Mouse (Mus musculus): ENCODE measurements at regions not wholly inside any gene's neighbourhood (a gene's known extent, or its start where the extent isn't known, plus 50 kb on each side); places are given as distances from the start of the nearest gene placed in this dataset.
"Not testable (repeated sequence)": the region's sequence is repeated elsewhere in the genome, so short reads cannot be mapped to it uniquely, and the experiment has no call there.

DNA sequence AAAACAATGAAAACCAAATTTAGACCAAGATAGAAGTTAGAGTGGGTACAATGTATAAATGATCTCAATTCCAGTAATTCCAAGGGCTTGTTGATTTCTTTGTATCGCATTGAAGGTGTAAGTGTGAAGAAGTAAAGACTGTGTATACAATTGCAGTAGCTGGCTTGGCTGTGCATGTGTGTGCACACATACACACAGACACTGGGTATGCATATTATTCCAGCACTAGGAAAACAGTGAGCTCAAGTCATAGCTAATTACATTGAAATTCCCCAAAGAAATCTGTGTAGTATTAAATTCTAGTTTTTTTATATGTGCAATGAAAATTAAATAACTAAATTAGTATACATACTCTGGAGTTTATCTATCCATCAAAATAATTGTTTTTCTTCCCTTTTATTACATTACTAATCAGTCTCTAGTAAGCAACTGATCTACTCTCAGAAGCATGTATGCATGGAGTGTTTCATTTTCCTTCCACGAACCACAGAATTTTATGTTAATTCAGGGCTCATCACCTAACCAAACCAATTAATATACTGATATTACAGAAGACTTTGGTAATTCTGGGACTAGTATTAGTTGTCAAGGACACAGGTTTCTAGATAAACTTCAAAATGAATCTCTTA lies 56.5 kb downstream of the Gm8797 start:
- ATAC-seq (replicated peaks in 1 of 2; ENCODE audit: insufficient read depth in 1 of 2, low FRiP score in 2 of 2, low TSS enrichment in 1 of 2, low read depth in 1 of 2, poor library complexity in 2 of 2, severe bottlenecking in 2 of 2) = no peak

DNA sequence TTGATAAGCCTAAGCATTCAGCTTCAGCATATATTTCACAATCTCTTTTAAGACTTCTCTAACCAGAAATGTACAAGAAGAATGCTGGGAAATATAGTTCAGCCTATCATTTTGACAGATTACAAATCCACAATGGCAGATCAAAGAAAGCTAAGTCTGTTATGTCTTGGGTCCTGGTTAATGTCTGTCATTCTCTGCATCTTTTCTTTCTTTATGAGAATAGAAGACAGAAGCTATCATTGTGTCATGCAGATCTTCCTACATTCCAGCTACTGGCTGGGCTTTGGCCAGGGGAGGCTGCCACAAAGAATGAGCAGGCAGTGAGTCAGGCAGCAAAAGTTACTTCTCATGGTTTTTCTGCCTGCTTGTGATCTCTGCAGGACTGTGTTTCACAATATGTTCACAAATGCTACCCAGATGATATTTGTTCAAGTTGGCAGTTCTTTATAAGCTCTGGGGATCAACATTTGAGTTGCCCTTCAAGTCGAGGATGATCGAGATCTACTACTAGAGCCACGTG lies 60.5 kb downstream of the Gm8797 start:
- ATAC-seq (replicated peaks in 1 of 2; ENCODE audit: insufficient read depth in 1 of 2, low FRiP score in 2 of 2, low TSS enrichment in 1 of 2, low read depth in 1 of 2, poor library complexity in 2 of 2, severe bottlenecking in 2 of 2) = no peak

- ATAC-seq (replicated peaks in 1 of 2; ENCODE audit: insufficient read depth in 1 of 2, low FRiP score in 2 of 2, low TSS enrichment in 1 of 2, low read depth in 1 of 2, poor library complexity in 2 of 2, severe bottlenecking in 2 of 2) = not testable (repeated sequence)
Observed at GRCm38 (mm10) chr3:5820243-5820642, 69.6 kb downstream of the Gm8797 start.

GRCm38 (mm10) chr3:5860237-5860636 lies 109.6 kb downstream of the Gm8797 start:
- ATAC-seq (replicated peaks in 1 of 2; ENCODE audit: insufficient read depth in 1 of 2, low FRiP score in 2 of 2, low TSS enrichment in 1 of 2, low read depth in 1 of 2, poor library complexity in 2 of 2, severe bottlenecking in 2 of 2) = not testable (repeated sequence)

GRCm38 (mm10) chr3:5870407-5870806 lies 119.8 kb downstream of the Gm8797 start:
- no peak for ATAC-seq (replicated peaks in 1 of 2; ENCODE audit: insufficient read depth in 1 of 2, low FRiP score in 2 of 2, low TSS enrichment in 1 of 2, low read depth in 1 of 2, poor library complexity in 2 of 2, severe bottlenecking in 2 of 2)

DNA sequence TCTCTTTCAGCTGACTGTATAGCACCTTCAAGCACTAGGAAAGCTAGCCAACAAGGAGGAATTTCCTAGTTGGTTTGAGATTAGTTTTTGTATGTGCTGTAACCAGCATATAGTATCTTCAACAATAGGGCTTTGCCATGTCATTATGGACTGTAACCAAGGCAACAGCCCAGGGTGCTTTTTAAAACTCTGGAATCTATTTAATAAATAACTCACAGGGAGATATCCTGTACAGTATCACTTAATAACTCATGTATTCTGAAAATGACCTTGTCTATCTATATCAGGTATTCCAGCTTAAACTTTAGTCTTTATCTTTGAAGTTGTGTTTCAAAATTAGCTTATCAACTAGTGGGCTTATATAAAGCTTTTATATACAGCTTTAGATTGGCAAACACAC lies 128.5 kb downstream of the Gm8797 start:
- no peak for ATAC-seq (replicated peaks in 1 of 2; ENCODE audit: insufficient read depth in 1 of 2, low FRiP score in 2 of 2, low TSS enrichment in 1 of 2, low read depth in 1 of 2, poor library complexity in 2 of 2, severe bottlenecking in 2 of 2)

DNA sequence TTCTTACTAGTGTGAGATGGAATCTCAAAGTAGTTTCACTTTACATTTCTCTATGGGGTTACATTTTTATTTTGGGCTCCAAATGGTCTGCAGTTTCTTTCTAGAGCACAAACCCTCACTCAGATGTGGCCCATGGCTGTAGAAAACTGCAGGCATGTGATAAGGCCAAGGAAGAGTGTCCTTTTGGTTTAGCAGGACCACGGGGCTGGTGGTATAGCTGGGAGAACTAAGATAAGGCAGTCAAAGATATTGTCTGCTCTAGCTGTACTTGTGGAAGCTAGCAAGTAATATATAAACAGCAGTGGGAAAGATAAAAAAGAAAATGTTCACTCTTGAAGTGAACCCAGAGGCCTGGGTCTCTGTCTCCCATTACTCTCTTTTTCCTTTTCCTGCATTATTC lies 166.9 kb downstream of the Gm8797 start:
- ATAC-seq (replicated peaks in 1 of 2; ENCODE audit: insufficient read depth in 1 of 2, low FRiP score in 2 of 2, low TSS enrichment in 1 of 2, low read depth in 1 of 2, poor library complexity in 2 of 2, severe bottlenecking in 2 of 2) = no peak

GRCm38 (mm10) chr3:5950243-5950642 lies 199.6 kb downstream of the Gm8797 start:
- peak in 1 of 2 experiments; percentile 62; a peak in 1 of 4 replicates for ATAC-seq (replicated peaks in 1 of 2; ENCODE audit: insufficient read depth in 1 of 2, low FRiP score in 2 of 2, low TSS enrichment in 1 of 2, low read depth in 1 of 2, poor library complexity in 2 of 2, severe bottlenecking in 2 of 2)

DNA sequence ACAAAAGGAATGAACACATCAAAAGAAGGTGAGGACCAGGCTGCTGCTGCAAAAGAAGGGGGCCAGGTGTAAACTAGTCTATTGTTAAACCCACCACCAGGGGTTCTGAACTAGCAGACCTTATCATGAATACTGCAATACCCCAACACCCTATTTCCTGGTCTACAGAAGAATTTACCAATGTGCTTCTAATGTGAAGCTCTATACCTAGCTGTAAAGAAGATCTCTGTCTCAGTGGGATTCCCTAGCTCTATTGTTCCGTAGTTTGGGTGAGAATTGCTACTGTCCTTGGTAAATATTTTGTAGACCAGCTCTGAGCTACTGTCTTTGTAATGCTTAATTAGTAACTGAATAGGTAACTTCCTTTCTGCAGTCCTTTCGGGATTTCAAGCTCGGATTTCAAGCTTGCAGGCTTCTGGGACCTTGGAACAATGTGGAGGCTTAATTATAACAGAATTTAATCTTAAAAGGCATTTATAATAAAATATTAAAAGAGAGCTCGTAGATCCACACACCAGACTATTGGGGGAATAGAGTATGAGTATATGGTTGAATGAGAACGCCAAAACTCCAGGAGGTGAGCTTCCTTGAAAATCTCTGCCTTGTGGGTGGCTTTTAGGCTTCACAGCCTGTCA lies 238.5 kb downstream of the Gm8797 start:
- ATAC-seq (replicated peaks in 1 of 2; ENCODE audit: insufficient read depth in 1 of 2, low FRiP score in 2 of 2, low TSS enrichment in 1 of 2, low read depth in 1 of 2, poor library complexity in 2 of 2, severe bottlenecking in 2 of 2) = not testable (repeated sequence)

- ATAC-seq (replicated peaks in 1 of 2; ENCODE audit: insufficient read depth in 1 of 2, low FRiP score in 2 of 2, low TSS enrichment in 1 of 2, low read depth in 1 of 2, poor library complexity in 2 of 2, severe bottlenecking in 2 of 2) = no peak
Observed at GRCm38 (mm10) chr3:6004423-6004822, 253.8 kb downstream of the Gm8797 start.

- no peak for ATAC-seq (replicated peaks in 1 of 2; ENCODE audit: insufficient read depth in 1 of 2, low FRiP score in 2 of 2, low TSS enrichment in 1 of 2, low read depth in 1 of 2, poor library complexity in 2 of 2, severe bottlenecking in 2 of 2)
Observed at GRCm38 (mm10) chr3:6018749-6019148, 268.1 kb downstream of the Gm8797 start.

- ATAC-seq (replicated peaks in 1 of 2; ENCODE audit: insufficient read depth in 1 of 2, low FRiP score in 2 of 2, low TSS enrichment in 1 of 2, low read depth in 1 of 2, poor library complexity in 2 of 2, severe bottlenecking in 2 of 2) = not testable (repeated sequence)
Observed at GRCm38 (mm10) chr3:6041325-6041724, 290.7 kb downstream of the Gm8797 start.

GRCm38 (mm10) chr3:6049472-6050045 lies 299.0 kb downstream of the Gm8797 start:
- peak; percentile 80 to 81; a peak in 2 of 4 replicates for ATAC-seq (replicated peaks in 1 of 2; ENCODE audit: insufficient read depth in 1 of 2, low FRiP score in 2 of 2, low TSS enrichment in 1 of 2, low read depth in 1 of 2, poor library complexity in 2 of 2, severe bottlenecking in 2 of 2)

GRCm38 (mm10) chr3:6051901-6052300 lies 301.3 kb downstream of the Gm8797 start:
- no peak for ATAC-seq (replicated peaks in 1 of 2; ENCODE audit: insufficient read depth in 1 of 2, low FRiP score in 2 of 2, low TSS enrichment in 1 of 2, low read depth in 1 of 2, poor library complexity in 2 of 2, severe bottlenecking in 2 of 2)

GRCm38 (mm10) chr3:6083855-6084254 lies 333.2 kb downstream of the Gm8797 start:
- ATAC-seq (replicated peaks in 1 of 2; ENCODE audit: insufficient read depth in 1 of 2, low FRiP score in 2 of 2, low TSS enrichment in 1 of 2, low read depth in 1 of 2, poor library complexity in 2 of 2, severe bottlenecking in 2 of 2) = no peak

DNA sequence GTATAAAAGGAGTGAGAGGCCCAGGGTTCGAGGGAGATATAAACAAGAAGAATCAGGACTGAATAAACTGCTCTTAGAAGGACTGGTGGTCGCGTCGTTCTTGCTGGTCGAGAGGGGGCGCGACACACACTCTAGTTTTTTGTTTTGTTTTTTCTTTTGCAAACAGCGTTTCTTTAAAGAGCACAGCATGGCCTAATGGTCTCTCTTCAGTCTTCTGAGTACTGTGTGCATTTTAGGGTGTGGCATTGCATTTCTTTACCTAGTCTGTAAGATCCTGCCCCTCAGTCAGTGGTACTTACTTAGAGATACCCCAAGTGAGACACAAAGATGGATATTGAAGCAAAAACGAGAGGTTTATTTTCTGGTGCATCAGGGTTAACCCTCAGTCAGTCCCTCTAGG lies 336.7 kb downstream of the Gm8797 start:
- no peak for ATAC-seq (replicated peaks in 1 of 2; ENCODE audit: insufficient read depth in 1 of 2, low FRiP score in 2 of 2, low TSS enrichment in 1 of 2, low read depth in 1 of 2, poor library complexity in 2 of 2, severe bottlenecking in 2 of 2)

- no peak for ATAC-seq (replicated peaks in 1 of 2; ENCODE audit: insufficient read depth in 1 of 2, low FRiP score in 2 of 2, low TSS enrichment in 1 of 2, low read depth in 1 of 2, poor library complexity in 2 of 2, severe bottlenecking in 2 of 2)
Observed at GRCm38 (mm10) chr3:6093931-6094330, 343.3 kb downstream of the Gm8797 start.

DNA sequence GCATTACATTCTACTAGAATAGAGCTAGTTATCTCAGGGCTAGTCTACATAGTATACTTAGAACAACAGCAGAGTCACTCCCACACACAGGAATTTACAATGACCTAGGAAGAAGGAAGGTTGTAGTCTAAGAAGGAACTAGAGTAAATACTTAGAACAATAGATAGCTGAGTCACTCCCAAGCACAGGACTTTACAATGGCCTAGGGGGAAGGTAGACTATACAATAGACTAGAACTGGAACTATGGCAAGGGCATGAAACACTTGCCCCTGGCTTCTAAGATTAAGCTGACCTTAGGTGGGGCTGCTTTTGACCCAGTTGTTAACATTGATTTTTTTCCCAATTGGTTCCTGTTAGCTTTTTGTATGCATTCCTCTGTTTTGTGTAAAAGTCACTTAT lies 343.8 kb downstream of the Gm8797 start:
- ATAC-seq (replicated peaks in 1 of 2; ENCODE audit: insufficient read depth in 1 of 2, low FRiP score in 2 of 2, low TSS enrichment in 1 of 2, low read depth in 1 of 2, poor library complexity in 2 of 2, severe bottlenecking in 2 of 2) = not testable (repeated sequence)
